In genomic region chr17:31809894-31810293, GRCm38 (mm10) we compare ENCODE assay signal across 11 mouse cellular contexts. TPM values are rescaled to one million over a fixed set of nuclear protein-coding genes. Genes with fewer than 3 reads are reported as not detected.
DNase-seq lines count a peak whose midpoint lies in the region; ATAC-seq and TF ChIP-seq lines count a peak whose summit lies in the region.
"Had no signal": no experiment of that assay in that cellular context is flagged by ENCODE, and none has a peak within 500 bp of the region (broad histone marks: within the 10 kb centered on the region; RNA-seq: fewer than 3 reads in every experiment).

No protein-coding gene starts in this region.

- peak overlapping the region; percentile 14; the same call in 1 of the 2 replicates for H3K9ac ChIP-seq in hindbrain, embryonic 15.5 days
- no peak overlapping the region for H3K9ac ChIP-seq in stomach, postnatal 0 days (ENCODE audit: low read length)

- ATAC-seq in cerebellum, adult (ENCODE audit: insufficient number of reproducible peaks, low FRiP score, low TSS enrichment): no peak
- peak; percentile 47; the same call in 1 of the 2 replicates for ATAC-seq in hindbrain, embryonic 15.5 days (ENCODE audit: low FRiP score, low read depth)
- no peak for ATAC-seq in megakaryocyte-erythroid progenitor cell, adult 5-6 weeks (replicated peaks; ENCODE audit: low FRiP score, low TSS enrichment, poor library complexity, severe bottlenecking)
- ATAC-seq in stomach, postnatal 0 days (ENCODE audit: low FRiP score, low TSS enrichment): no peak

- H3K4me1 ChIP-seq in hindbrain, embryonic 15.5 days (replicated peaks): peaks cover 36% of the 10 kb centered on the region
- H3K4me1 ChIP-seq in stomach, postnatal 0 days (replicated peaks; ENCODE audit: control insufficient read depth, insufficient read depth): 0 out of 2 replicates have a peak, but pooled peaks cover under 1% of the 10 kb centered on the region

- H3K36me3 ChIP-seq in hindbrain, embryonic 15.5 days: no peaks in the 10 kb centered on the region
- H3K36me3 ChIP-seq in stomach, postnatal 0 days (ENCODE audit: control insufficient read depth, insufficient read depth, low read length): no peaks in the 10 kb centered on the region

- peak overlapping the region; percentile 74 for H3K27ac ChIP-seq in hindbrain, embryonic 15.5 days (replicated peaks)
- H3K27ac ChIP-seq in stomach, postnatal 0 days (replicated peaks): no peak overlapping the region

- WGBS in hindbrain, embryonic 15.5 days: 25% methylated on average over 19 of the region's 19 CpGs
- WGBS in stomach, postnatal 0 days: 66% methylated on average over 19 of the region's 19 CpGs

- peak overlapping the region; percentile 47 for H3K4me2 ChIP-seq in hindbrain, embryonic 15.5 days
- H3K4me2 ChIP-seq in stomach, postnatal 0 days (replicated peaks; ENCODE audit: low read depth): no peak overlapping the region

- TF ChIP-seq EP300 in stomach, postnatal 0 days (optimal IDR thresholded peaks at IDR 0.05): no peak

- no peaks in the 10 kb centered on the region for H3K9me3 ChIP-seq in hindbrain, embryonic 15.5 days
- H3K9me3 ChIP-seq in stomach, postnatal 0 days (ENCODE audit: control insufficient read depth, low read length): no peaks in the 10 kb centered on the region

- H3K4me3 ChIP-seq in hindbrain, embryonic 15.5 days: peak overlapping the region; percentile 26
- no peak overlapping the region for H3K4me3 ChIP-seq in stomach, postnatal 0 days (ENCODE audit: low read depth, low read length)

- no peak for TF ChIP-seq CTCF in stomach, postnatal 0 days (IDR thresholded peaks at IDR 0.05; ENCODE audit: low read depth)

- peak; percentile 22 to 39 for DNase-seq in cerebellum, postnatal 10 days
- peak; percentile 28 for DNase-seq in right cerebral cortex, postnatal 14 days
- DNase-seq in right cerebral cortex, adult 18-20 months: no peak
- no peak for DNase-seq in frontal cortex, postnatal 14 days (ENCODE audit: low spot score in 2 of 2)
- no peak for DNase-seq in stomach, postnatal 0 days (ENCODE audit: low spot score)
- DNase-seq: cerebellum, adult 2 months; gastrocnemius, postnatal 36 days; heart, postnatal 10 days had no signal

- no peaks in the 10 kb centered on the region for H3K27me3 ChIP-seq in hindbrain, embryonic 15.5 days
- no peaks in the 10 kb centered on the region for H3K27me3 ChIP-seq in stomach, postnatal 0 days (ENCODE audit: control insufficient read depth, insufficient read depth, low read length)

RNA-seq across cellular contexts. Expression of gene Sik1, which starts 45.7 kb away (rescaled TPM):
- polyA plus RNA-seq in hindbrain, embryonic 15.5 days (2015; fragmentation: Nextera tagmentation; extraction: Ambion mirVana): 20.3 and 20.9 TPM in 2 replicates
- total RNA-seq in megakaryocyte-erythroid progenitor cell, adult 5-6 weeks (2014; fragmentation: Nextera tagmentation): 4.1 and 10.3 TPM in 2 replicates
- 9.6 and 14.4 TPM in 2 replicates for total RNA-seq in megakaryocyte-erythroid progenitor cell, adult 5-6 weeks (2017)
- 18.2 and 19.8 TPM in 2 replicates for polyA plus RNA-seq in stomach, postnatal 0 days (2015; fragmentation: Nextera tagmentation; extraction: Ambion mirVana)

Comparison
In these comparisons a context has a peak if more than half of its experiments do, and no peak if none do; other contexts are left out.
1. DNase-seq: peak in cerebellum, postnatal 10 days (2 of 2) and right cerebral cortex, postnatal 14 days (single experiment); none in right cerebral cortex, adult 18-20 months (single experiment), frontal cortex, postnatal 14 days (0 of 2) and stomach, postnatal 0 days (single experiment).